Mouse (Mus musculus) retina, postnatal 1 day (tissue): ENCODE measurements at regions not wholly inside any gene's neighbourhood (a gene's known extent, or its start where the extent isn't known, plus 50 kb on each side); places are given as distances from the start of the nearest gene placed in this dataset.
"Not testable (repeated sequence)": the region's sequence is repeated elsewhere in the genome, so short reads cannot be mapped to it uniquely, and the experiment has no call there.

Source experiments
- DNase-seq: peaks from one replicate; pipeline ENCODE4 v3.0.0-alpha.2; 2012

DNA sequence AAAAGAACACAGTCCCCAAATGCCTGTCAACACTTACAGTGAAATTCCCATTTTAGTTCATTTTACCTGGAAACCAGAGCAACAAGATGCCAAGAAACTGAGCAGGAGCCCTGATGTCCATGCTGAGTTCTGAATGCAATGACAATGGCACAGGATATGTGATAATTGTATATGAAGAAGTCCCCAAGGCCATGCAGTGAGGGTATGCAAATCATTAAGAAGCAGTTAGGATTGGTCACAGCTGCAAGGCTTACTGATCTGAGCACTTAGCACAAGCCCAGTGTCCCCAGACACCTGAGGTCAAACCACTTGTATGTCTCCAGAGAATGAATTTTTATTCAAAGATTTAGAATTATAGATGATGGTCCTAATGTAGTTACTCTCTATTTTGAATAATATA lies 419.0 kb upstream of the Tacstd2 start:
- DNase-seq, result not testable (repeated sequence)

DNA sequence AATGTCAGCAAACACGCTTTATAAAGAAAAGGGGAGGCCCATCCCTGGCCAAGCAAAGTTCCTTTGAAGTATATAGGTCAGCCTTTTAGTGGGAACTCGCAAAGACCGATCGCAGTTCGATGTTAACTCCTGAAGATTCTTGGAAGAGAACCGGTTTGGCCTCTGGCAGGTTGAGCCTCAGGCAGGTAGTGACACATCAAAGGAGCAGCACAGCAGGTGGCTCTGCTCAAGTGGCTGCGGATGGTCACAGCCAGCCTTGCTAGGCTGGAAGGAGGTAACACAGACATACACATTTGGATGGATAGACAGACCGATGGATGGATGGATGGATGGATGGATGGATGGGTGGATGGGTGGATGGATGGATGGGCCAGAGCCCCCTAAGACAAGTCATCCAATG lies 395.9 kb upstream of the Tacstd2 start:
- DNase-seq, result not testable (repeated sequence)

- DNase-seq, result no peak
Measured at GRCm38 (mm10) chr6:67922537-67922936, 386.9 kb upstream of the Tacstd2 start.

GRCm38 (mm10) chr6:67913903-67914302 lies 378.3 kb upstream of the Tacstd2 start:
- no peak for DNase-seq

DNA sequence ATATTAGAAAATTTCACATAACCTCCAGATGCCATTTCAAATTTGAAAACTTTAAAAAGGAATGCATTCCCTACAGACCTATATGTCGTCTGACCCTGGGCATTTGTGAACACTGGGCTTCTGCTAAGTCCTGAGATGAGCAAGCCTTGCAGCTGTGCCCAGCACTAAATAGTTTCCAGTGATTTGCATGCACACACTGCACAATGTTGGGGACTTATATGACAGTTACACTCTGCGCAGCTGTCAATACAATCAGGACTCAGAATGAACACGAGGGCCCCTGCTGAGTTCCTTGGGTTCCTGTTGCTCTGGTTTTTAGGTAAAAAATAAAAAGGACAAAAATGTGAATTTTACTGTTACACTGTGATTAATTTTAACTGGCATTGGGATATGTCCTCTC lies 377.7 kb upstream of the Tacstd2 start:
- DNase-seq, result no peak

GRCm38 (mm10) chr6:67896495-67896894 lies 360.9 kb upstream of the Tacstd2 start:
- DNase-seq, result no peak

DNA sequence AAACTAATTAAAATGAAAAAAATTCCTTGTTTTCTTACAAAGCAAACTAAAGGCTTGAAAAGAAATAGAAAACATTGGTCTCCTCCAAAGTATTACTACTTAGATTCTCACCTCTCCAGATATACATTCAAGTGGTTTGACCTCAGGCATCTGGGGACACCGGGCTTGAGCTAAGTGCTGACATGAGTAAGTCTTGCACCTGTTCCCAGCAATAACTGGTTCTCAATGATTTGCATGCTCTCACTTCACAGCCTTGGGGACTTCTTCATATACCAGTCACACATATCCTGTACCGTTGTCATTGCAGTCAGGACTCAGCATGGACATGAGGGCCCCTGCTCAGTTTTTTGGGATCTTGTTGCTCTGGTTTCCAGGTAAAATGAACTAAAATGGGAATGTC lies 360.3 kb upstream of the Tacstd2 start:
- no peak for DNase-seq

- DNase-seq, result no peak
Measured at GRCm38 (mm10) chr6:67887586-67887985, 352.0 kb upstream of the Tacstd2 start.

DNA sequence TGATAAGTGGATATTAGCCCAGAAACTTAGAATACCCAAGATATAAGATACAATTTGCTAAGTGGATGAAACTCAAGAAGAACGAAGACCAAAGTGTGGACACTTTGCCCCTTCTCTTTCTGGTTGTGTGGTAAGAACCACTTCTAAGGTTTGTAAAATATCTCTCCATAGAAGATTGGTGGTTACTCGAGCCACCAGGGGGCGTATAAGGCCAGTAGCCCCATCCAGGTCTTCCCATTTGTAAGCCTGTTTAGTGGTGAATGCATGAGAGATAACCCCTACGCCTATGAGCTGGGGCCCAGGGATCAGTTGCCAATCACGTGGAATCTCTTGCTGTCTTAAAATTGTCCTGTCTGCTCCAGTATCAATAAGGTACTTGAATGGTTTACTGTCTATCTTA lies 349.3 kb upstream of the Tacstd2 start:
- DNase-seq, result no peak

DNA sequence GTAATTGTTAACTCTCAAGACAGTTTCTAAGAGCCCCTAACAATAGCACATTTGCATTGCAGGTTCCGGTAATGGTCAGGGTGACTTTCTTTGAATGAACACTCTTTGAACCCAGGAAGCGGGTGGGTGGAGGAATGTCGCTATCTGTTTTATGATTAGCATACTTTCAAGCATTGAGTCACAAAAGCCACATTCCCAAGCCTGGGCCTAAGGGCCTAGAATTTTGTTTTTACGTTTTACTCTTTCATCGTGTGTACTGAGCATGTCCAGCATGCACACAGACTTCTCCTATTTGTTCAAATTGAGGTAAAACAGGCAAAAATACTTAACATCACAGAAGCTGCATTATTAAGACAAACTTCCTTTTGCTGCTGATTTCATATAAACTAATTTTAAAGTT lies 345.9 kb upstream of the Tacstd2 start:
- not testable (repeated sequence) for DNase-seq

DNA sequence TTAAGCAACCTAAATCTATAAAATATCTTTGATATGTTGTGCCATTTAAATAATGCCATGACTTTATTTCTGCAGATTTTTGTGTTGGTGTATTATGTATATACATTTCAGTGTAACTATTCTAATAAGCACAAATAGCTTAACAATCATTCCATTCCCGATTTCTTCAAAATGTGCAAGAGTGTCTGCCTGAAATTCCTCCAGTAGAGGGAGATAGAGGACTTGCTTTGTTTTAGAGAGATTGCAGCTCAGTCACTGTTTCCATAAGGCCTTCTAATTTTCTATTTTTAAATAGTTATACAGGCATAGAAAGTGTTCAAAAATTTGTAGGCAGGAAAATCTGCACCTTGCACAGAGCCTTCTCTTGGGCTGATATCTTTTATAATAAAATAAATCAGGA lies 322.3 kb upstream of the Tacstd2 start:
- DNase-seq, result peak; percentile 0

DNA sequence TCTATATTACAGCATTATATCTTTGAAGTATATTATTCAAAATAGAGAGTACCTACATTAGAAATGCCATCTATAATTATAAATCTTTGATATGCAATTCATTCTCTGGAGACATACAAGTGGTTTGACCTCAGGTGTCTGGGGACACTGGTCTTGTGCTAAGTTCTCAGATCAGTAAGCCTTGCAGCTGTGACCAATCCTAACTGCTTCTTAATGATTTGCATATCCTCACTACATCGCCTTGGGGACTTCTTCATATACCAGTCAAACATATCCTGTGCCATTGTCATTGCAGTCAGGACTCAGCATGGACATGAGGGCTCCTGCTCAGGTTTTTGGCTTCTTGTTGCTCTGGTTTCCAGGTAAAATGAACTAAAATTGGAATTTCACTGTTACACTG lies 303.9 kb upstream of the Tacstd2 start:
- DNase-seq, result not testable (repeated sequence)

GRCm38 (mm10) chr6:67812478-67812877 lies 276.9 kb upstream of the Tacstd2 start:
- DNase-seq, result peak; percentile 41

- no peak for DNase-seq
Measured at GRCm38 (mm10) chr6:67791393-67791792, 255.8 kb upstream of the Tacstd2 start.

- DNase-seq, result no peak
Measured at GRCm38 (mm10) chr6:67790742-67791141, 255.1 kb upstream of the Tacstd2 start.

GRCm38 (mm10) chr6:67787091-67787765 lies 251.6 kb upstream of the Tacstd2 start:
- no peak for DNase-seq

GRCm38 (mm10) chr6:67778883-67779282 lies 243.3 kb upstream of the Tacstd2 start:
- no peak for DNase-seq

DNA sequence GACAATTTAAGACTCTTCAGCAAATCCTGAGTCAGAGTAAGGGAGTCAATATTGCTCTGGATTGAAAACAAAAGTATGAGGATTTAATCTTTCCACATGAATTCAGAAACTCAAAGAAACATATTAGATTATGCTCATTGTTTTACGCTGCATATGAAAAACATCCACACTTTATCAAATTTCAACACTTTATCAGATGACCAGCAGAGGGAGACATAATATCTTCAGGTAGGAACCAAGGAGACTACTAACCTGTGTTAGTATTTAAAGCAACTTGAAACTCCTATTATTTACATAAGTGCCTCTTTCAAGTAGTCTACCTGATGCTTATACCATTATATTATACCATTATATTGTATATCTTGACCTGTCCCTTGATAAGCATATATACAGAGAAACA lies 218.5 kb upstream of the Tacstd2 start:
- DNase-seq, result not testable (repeated sequence)

DNA sequence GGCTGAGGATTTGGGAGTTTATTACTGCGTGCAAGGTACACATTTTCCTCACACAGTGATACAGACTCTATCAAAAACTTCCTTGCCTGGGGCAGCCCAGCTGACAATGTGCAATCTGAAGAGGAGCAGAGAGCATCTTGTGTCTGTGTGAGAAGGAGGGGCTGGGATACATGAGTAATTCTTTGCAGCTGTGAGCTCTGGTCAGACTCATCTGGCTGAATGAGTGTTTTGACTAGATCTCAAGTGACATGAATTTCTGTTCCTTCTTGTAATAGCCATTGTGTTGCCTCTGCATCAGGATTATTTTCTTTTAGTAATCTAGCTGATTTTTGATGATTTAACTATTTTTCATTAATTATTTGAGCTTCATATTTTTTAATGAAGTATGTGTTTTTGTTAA lies 190.0 kb upstream of the Tacstd2 start:
- peak; percentile 68 for DNase-seq

GRCm38 (mm10) chr6:67698952-67699351 lies 163.4 kb upstream of the Tacstd2 start:
- not testable (repeated sequence) for DNase-seq

GRCm38 (mm10) chr6:67690997-67691396 lies 155.4 kb upstream of the Tacstd2 start:
- DNase-seq, result not testable (repeated sequence)

DNA sequence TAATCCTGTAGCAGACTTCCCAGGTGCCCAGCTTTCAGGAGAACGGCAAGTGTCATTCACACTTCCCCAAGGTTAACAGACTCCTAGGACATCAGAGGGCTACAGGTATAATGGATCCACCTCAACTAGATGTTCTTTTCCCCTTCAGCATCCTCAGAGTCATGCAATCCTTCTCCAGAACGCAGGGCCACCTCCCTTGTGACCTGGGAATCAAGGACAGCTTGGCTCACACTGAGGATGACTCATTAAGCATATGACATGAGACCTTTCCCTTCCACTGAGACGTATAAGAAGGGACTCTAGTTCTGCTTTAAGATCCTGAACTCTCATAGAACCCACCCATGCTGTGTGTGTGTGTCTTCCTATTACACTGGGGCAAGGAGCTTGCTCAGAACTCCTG lies 147.5 kb upstream of the Tacstd2 start:
- not testable (repeated sequence) for DNase-seq

DNA sequence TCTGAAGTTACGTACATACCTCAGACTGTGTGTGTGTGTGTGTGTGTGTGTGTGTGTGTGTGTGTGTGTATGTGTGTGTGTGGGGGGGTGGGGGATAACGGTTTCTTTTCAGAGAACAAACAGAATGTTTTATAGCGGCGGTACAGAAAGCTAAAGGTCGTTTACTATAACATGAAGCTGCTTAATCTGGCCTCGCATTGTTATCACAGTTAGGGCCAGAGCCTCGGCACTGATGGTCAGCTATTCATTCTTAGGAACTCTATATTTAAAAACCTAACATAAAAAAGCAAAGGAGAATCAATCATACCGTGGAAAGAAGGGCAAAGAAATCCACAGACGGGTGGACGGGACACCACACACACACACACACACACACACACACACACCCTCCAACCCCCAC lies 146.0 kb upstream of the Tacstd2 start:
- DNase-seq, result not testable (repeated sequence)

GRCm38 (mm10) chr6:67679106-67679505 lies 143.5 kb upstream of the Tacstd2 start:
- not testable (repeated sequence) for DNase-seq

GRCm38 (mm10) chr6:67674717-67675116 lies 139.1 kb upstream of the Tacstd2 start:
- not testable (repeated sequence) for DNase-seq
